Mouse (Mus musculus) left cerebral cortex, adult 18-20 months (tissue): ENCODE measurements around the gene Chrm3. TPM values are rescaled to one million over a fixed set of nuclear protein-coding genes. Genes with fewer than 3 reads are reported as not detected.

Experiments used
- DNase-seq, 2 experiments: peaks; one replicate each; pipeline ENCODE4 v3.0.0; 2021 to 2022; ENCODE audit warnings: low spot score in 2 of 2, mixed read lengths in 1 of 2
- total RNA-seq, 2 experiments: library from RNA; stranded (reverse); gene quantifications; 2 replicates each; pipeline ENCODE4 v1.2.3; 2021

Gene Chrm3
- total RNA-seq, 2 experiments from 2014 or later: 46.4 to 49.6 TPM

GRCm38 (mm10) chr13:9900653-9901385 lies 459.8 kb downstream of the Chrm3 start:
- no peak for DNase-seq

GRCm38 (mm10) chr13:9898664-9899369 lies 461.8 kb downstream of the Chrm3 start:
- no peak for DNase-seq

DNA sequence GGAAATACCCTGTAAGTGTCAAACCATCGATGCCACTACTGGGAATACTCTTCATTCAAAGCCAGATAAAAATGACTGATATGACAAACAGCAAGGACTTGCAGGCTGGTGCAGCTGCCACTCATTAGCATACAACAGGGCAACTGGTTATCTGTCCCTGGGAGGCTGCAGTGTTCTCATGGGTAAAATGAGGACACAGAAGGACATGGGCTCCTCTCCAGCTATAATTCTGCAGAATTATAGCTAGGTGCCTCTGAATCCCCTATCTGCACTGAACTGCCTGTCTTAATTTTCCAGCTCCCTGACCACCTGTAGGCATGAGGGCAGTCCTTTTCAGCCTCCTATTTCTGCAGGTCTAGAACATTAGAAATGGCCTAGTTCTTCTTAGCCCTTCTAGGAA lies 463.4 kb downstream of the Chrm3 start:
- DNase-seq: no peak

DNA sequence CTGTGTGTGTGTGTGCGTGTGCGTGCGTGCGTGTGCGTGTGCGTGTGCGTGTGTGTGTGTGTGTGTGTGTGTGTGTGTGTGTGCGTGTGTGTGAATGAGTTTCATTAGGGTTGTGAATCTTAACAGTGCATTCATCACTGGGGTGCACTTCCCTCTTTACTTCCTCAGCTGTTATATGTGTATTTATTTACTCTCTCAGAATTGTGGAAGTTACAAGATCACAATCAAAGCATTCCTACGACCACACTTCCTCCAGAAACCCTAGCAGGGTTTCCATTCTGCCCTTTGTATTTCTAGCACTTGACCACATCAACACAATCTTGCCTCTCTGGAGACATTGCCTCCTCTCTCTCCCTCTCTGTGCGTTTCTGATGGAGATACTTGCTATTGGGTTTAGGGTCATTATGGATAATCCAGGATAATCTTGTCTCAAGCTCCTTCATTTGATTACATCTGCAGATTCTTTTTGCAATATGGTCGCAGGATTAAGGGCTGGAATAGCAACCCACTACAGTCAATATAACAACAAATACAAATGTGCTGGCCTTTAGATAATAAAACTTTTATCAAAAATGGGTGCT lies 465.5 kb downstream of the Chrm3 start:
- no peak for DNase-seq

DNA sequence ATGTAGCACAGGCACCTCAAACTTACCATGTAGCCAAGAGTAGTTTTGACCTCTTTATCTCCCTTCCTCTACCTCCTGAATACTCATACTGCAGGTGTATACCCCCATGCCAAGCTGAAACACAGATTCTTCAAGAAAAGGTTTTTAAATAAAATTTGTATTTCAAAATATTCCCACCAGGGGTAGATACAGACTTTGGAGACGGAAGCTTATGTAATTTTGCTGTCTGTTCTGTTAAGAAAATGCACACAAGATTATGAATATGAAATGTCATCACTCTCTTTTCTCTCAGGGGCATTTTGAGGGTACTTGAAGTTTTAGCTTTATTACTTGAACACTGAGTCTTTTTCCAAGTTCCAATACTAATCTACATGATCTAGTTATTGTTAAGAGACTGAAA lies 469.6 kb downstream of the Chrm3 start:
- DNase-seq: no peak

DNA sequence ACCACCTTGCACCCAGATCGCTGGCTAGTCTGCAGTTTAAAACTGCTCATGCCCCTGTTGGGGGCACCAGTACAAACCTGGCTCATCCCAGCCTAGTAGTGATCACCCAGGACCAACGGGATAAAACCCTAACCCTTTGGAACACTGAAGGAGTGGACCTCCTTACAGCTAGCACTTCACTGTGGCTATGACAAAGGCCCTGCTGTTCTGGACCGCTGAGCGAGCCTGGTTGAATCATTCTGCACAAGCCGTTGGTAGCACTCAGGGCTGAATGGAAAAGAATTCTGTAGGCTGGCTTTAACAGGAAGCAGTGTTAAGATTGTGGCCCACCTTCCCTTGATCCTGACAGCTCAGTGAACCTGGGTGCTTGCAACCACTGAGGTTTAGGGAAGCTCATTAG lies 470.2 kb downstream of the Chrm3 start:
- DNase-seq: peak in 1 of 2 experiments; percentile 9

DNA sequence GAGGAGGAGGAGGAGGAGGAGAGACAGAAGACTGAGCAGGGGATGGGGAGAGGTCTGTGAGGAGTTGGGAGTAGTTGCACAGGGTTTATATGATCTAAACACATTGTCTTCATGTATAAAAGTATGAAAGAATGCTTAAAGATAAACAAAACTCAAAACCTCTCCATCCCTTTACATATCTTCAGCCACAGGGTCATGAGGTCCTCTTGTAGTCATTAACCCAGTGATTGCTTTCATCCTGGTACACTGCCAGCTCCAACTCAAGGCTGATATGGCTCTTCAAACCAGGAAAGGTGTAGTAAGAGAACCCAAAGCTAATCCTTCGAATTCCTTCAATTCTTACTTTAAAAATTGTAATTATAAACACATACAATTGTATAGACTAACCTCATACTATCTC lies 470.7 kb downstream of the Chrm3 start:
- no peak for DNase-seq

GRCm38 (mm10) chr13:9888284-9888683 lies 472.4 kb downstream of the Chrm3 start:
- DNase-seq: no peak

DNA sequence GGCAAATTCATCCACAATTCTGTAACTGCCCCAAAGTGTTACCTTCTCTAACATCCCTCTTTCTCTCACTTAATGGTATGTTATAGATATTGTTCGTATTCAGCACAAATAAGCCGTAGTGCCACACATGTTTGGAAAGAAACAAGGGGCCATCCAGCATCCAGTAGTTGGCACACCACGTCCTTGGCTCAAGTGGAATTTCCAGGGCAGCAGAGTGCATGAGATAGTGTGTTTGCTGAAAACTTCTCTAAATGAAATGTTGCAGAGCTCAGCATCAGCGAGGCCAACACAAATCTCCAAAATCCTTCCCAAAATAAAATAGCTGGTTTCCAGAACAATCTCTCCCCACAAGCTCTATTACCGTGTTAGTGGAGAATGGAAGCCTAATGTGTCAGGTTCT lies 473.4 kb downstream of the Chrm3 start:
- no peak for DNase-seq

GRCm38 (mm10) chr13:9886465-9887135 lies 474.0 kb downstream of the Chrm3 start:
- no peak for DNase-seq

DNA sequence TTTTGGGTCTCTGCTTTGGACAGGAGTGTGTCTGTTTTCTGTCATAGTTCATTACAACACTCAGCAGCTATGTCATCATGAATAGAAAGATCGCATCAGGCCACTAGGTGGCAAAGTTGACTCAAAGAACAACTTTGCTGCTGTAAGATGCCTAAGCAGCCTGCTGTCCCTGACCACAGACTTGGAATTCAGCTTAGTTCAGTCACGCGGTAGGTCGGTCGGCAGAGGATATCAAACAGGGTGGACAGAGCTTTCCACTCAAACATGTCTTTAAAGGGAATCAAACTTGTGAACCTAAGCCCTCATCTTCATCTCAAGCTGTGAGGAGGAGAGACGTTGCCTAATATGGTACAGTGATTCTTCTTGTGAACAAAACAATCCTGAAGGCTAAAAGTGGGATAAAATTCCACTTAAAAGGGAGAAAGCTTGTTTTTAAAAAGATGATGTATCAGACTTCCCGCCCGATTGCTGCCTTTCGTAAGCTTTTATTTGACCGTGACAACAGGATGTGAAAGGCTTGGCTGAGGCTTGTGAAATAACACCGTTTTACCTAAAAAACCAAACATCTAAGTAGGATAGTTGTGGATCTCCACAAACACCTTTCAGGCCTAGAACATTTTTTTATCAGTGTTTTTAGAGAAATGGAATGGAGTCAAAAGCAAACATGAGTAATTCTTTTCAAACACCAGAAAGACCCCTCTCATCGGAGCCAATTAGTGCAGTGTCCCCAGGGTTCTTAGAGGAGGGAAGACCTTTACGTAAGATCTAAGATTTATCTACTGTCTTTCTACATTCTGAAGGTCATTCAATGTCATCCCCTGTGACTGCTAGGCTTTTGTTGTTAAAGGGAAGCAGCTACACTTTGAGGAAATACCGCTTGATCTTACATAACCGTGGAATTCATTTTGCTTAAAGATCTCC lies 478.0 kb downstream of the Chrm3 start:
- DNase-seq: peak; percentile 71 to 73

GRCm38 (mm10) chr13:9881930-9882329 lies 478.7 kb downstream of the Chrm3 start:
- DNase-seq: no peak

GRCm38 (mm10) chr13:9880401-9880800 lies 480.2 kb downstream of the Chrm3 start:
- no peak for DNase-seq

DNA sequence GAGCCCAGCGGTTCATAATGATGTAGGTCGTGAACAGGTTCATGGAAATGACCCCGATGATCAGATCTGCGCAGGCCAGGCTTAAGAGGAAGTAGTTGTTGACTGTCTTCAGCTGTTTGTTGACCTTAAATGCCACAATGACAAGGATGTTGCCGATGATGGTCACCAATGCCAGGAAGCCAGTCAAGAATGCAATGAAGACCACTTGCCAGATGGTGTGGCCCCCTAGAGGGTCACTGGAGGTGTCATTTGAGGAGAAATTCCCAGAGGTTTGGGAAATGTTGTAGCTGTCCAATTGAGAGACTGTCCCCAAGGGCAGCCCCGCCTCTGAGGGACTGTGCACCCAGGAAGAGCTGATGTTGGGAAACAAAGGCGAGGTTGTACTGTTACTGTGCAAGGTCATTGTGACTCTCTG lies 482.0 kb downstream of the Chrm3 start:
- no peak for DNase-seq

DNA sequence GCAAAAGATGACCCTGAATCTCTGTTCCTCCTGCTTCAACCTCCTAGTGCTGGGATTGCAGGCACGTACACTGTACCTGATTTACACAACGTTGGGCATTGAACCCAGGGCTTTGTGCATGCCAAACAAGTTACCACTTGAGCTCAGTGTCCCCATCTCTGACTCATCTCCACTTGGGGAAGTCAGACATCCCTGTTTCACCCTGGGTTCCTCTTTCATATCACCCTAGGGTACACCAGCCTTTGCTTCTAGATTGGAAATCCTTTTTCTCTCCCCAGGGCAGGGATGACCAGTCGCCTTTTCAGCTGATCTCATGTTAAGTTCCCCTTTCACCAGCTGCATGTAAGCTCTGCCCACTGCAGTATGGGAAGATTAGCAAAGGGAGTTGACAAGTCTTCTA lies 487.3 kb downstream of the Chrm3 start:
- no peak for DNase-seq

GRCm38 (mm10) chr13:9866161-9866560 lies 494.5 kb downstream of the Chrm3 start:
- DNase-seq: no peak

DNA sequence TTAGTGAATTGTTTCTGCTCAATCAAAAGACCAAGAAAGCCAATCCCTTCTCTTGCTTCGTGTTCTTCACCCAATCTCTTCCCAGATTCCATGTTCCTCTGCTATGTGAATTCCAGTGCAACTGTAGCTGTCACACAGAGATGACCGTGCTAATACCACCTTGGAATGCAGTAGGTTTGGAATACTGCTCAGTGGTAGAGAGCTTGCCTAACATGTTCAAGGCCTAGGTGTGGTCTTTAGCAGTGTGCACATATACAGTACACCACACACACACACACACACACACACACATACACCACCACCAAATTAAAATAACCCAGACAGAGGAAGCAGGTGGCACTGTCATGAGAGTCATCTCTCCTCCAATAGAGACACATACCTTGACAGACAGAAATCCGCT lies 513.1 kb downstream of the Chrm3 start:
- no peak for DNase-seq

DNA sequence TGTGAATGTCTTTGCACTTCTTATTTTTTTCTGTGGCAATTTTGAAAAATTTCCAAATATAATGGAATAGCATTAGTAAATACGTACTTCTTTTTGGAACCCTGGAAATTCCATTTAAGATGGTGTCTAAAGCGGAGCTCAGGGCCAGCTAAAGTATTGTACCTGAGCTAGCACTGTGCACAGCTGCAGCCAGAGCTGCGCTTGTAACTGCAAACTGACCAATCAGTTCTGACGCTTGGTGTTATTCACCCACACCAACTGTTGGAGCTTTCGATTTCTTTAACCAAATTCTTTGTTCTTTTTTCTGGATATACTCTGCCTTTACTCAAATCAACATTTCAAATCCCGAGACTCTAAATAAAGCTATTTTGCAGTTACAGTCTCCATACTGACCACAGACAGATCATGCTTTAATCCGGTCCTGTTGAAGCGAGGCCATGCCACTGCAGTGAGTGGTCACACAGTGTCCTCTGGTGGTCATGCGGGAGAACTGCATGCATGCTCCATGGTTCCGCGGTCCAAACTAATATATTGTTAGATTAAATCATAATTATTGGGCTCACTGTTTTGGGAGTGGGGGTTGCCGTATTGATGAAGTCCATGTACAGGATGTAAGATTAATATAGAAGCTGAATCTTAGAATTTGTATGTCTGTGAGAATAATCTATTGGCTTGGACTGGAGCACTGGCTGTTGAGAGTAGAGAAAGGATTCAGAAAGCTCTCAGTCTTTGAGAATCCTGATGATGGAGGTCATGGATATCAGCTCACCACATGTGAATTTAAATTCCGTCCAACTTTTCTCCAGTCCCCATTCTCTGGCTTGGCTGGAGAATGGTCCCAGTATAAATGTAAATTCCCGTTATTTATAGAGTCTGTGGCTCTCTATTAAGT lies 513.9 kb downstream of the Chrm3 start:
- DNase-seq: peak; percentile 58 to 68

DNA sequence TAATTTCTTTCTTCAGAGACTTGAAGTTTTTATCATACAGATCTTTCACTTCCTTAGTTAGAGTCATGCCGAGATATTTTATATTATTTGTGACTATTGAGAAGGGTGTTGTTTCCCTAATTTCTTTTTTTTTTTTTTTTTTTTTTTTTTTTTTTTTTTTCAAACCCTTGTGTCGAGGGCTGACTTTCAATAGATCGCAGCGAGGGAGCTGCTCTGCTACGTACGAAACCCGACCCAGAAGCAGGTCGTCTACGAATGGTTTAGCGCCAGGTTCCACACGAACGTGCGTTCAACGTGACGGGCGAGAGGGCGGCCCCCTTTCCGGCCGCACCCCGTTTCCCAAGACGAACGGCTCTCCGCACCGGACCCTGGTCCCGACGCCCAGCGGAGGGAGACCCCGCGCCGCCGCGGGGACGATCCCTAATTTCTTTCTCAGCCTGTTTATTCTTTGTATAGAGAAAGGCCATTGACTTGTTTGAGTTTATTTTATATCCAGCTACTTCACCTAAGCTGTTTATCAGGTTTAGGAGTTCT lies 526.4 kb downstream of the Chrm3 start:
- peak; percentile 62 to 80 for DNase-seq
